Mouse (Mus musculus): ENCODE results near the gene Traf3. TPM values are rescaled to one million over a fixed set of nuclear protein-coding genes. Genes with fewer than 3 reads are reported as not detected.

Gene Traf3
- polyA plus RNA-seq, 1 experiment, result not detected

- 45% methylated on average over 25 of the region's 25 CpGs for WGBS
Measured at GRCm38 (mm10) chr12:111270629-111271277, 104.6 kb downstream of the Traf3 start, which contains the start of gene Amn. Gene Amn (plus strand): TSS chr12:111271095.

GRCm38 (mm10) chr12:111271406-111271805 is 105.2 kb downstream of the Traf3 start:
- no peak overlapping the region for H3K27ac ChIP-seq (ENCODE audit: insufficient read depth, low read depth, low read length)
- no peak overlapping the region for H3K4me3 ChIP-seq (ENCODE audit: insufficient read depth, low read depth, low read length)
- WGBS, result 8% methylated on average over 28 of the region's 28 CpGs
- peaks cover 19% of the 10 kb centered on the region for H3K4me1 ChIP-seq (ENCODE audit: control insufficient read depth, insufficient read depth, low read length)
- TF ChIP-seq POLR2A (IDR thresholded peaks at IDR 0.05; ENCODE audit: insufficient read depth, low read depth, low read length), result no peak
- TF ChIP-seq CTCF (IDR thresholded peaks at IDR 0.05; ENCODE audit: insufficient read depth, low read depth, low read length), result no peak

More at GRCm38 (mm10) chr12:111270629-111271277, 104.6 kb downstream of the Traf3 start, which contains the start of gene Amn:
- TF ChIP-seq CTCF (IDR thresholded peaks at IDR 0.05; ENCODE audit: insufficient read depth, low read depth, low read length), result no peak
- peaks cover 19% of the 10 kb centered on the region for H3K4me1 ChIP-seq (ENCODE audit: control insufficient read depth, insufficient read depth, low read length)
- H3K4me3 ChIP-seq (ENCODE audit: insufficient read depth, low read depth, low read length), result no peak within 1 kb of the TSS
- H3K27ac ChIP-seq (ENCODE audit: insufficient read depth, low read depth, low read length), result no peak within 1 kb of the TSS

DNA sequence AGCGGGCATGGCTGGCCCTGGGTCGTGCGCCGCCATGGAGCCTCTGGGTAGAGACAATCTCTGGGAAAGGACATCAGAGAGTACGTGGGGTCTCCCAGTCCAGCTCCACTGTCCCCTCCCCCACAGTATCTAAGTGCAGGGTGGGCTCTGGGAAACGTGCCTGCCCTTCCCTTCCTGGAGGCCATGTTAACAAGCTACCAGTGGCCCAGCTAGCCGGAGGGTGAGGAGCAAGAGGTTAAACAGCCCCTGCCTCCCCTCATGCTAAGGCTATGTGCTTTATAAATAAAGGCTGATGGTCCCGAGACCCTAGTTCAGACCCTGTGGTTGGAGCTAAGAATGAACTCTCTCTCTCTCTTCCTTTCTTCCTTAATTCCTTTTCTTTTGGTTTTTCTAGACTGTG is 105.8 kb downstream of the Traf3 start:
- H3K27ac ChIP-seq (ENCODE audit: insufficient read depth, low read depth, low read length), result no peak overlapping the region
- WGBS, result 30% methylated on average over 8 of the region's 8 CpGs

DNA sequence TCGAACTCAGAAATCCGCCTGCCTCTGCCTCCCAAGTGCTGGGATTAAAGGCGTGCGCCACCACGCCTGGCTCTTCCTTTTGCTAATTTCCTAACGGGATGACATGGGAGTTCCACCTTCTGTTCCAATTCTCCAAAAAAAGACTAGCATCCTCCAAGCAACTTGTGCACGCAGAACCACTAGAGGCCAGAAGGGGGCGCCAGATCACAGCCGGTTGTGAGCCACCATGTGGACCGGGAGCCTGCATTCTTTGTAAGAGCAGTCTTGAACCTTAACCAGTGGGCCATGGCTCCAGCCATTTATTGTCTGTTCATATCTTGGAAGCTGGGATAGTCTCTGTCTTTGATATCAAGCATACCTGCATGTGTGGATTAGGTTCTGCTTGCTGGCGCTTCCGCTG is 106.2 kb downstream of the Traf3 start:
- no peak overlapping the region for H3K27ac ChIP-seq (ENCODE audit: insufficient read depth, low read depth, low read length)
- H3K4me1 ChIP-seq (ENCODE audit: control insufficient read depth, insufficient read depth, low read length), result peaks cover 19% of the 10 kb centered on the region
- TF ChIP-seq CTCF (IDR thresholded peaks at IDR 0.05; ENCODE audit: insufficient read depth, low read depth, low read length), result peak; percentile 83
- no peak for TF ChIP-seq POLR2A (IDR thresholded peaks at IDR 0.05; ENCODE audit: insufficient read depth, low read depth, low read length)
- WGBS, result 25% methylated on average over 12 of the region's 12 CpGs
- H3K4me3 ChIP-seq (ENCODE audit: insufficient read depth, low read depth, low read length), result no peak overlapping the region

More for the DNA sequence above, 105.8 kb downstream of the Traf3 start:
- Histone ChIP-seq H3K4me3 (ENCODE audit: insufficient read depth, low read depth, low read length) (no peak overlapping the region), H3K4me1 (ENCODE audit: control insufficient read depth, insufficient read depth, low read length) (peaks cover 19% of the 10 kb centered on the region)
- TF ChIP-seq CTCF (IDR thresholded peaks at IDR 0.05; ENCODE audit: insufficient read depth, low read depth, low read length) (no peak), POLR2A (IDR thresholded peaks at IDR 0.05; ENCODE audit: insufficient read depth, low read depth, low read length) (no peak)

- TF ChIP-seq CTCF (IDR thresholded peaks at IDR 0.05; ENCODE audit: insufficient read depth, low read depth, low read length) (no peak), POLR2A (IDR thresholded peaks at IDR 0.05; ENCODE audit: insufficient read depth, low read depth, low read length) (no peak)
- Histone ChIP-seq H3K27ac (ENCODE audit: insufficient read depth, low read depth, low read length) (no peak overlapping the region), H3K4me3 (ENCODE audit: insufficient read depth, low read depth, low read length) (peak overlapping the region; percentile 38), H3K4me1 (ENCODE audit: control insufficient read depth, insufficient read depth, low read length) (peaks cover 19% of the 10 kb centered on the region)
- WGBS, result 9% methylated on average over 28 of the region's 28 CpGs
Measured at GRCm38 (mm10) chr12:111274006-111274405, 107.8 kb downstream of the Traf3 start.

DNA sequence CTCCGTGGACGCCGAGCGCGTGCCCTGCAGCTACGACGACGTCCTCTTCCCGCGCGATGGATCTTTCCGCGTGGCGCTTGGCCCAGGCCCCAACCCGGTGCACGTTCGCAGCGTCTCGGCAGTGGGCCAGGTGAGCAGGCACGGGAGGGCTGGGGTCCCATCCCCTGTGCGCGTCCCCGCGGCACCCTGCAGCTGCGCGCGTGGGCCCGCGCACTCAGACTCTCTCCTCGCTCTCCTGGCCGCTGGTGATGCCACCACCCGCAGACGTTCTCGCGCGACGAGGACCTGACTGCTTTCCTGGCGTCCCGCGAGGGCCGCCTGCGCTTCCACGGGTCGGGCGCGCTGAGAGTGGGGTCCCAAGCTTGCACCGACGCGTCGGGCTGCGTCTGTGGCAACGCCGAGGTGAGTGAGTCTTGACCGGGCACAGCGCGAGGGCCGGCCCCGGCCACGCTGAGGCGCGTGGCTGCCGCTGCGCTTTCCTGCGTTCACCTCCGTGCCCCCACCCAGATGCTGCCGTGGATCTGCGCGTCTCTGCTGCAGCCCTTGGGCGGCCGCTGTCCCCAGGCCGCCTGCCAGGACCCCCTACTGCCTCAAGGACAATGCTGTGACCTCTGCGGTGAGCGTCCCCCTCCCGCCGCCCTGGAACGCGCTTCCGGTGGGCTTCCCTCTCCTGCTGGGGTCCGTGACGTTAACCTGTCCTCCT is 108.4 kb downstream of the Traf3 start:
- peaks cover 19% of the 10 kb centered on the region for H3K4me1 ChIP-seq (ENCODE audit: control insufficient read depth, insufficient read depth, low read length)
- 2% methylated on average over 80 of the region's 80 CpGs for WGBS
- TF ChIP-seq CTCF (IDR thresholded peaks at IDR 0.05; ENCODE audit: insufficient read depth, low read depth, low read length) (no peak), POLR2A (IDR thresholded peaks at IDR 0.05; ENCODE audit: insufficient read depth, low read depth, low read length) (no peak)

GRCm38 (mm10) chr12:111275150-111275841 is 109.1 kb downstream of the Traf3 start:
- Histone ChIP-seq H3K4me3 (ENCODE audit: insufficient read depth, low read depth, low read length) (peak overlapping the region; percentile 38), H3K4me1 (ENCODE audit: control insufficient read depth, insufficient read depth, low read length) (peaks cover 19% of the 10 kb centered on the region), H3K27ac (ENCODE audit: insufficient read depth, low read depth, low read length) (no peak overlapping the region)
- no peak for TF ChIP-seq CTCF (IDR thresholded peaks at IDR 0.05; ENCODE audit: insufficient read depth, low read depth, low read length)
- TF ChIP-seq POLR2A (IDR thresholded peaks at IDR 0.05; ENCODE audit: insufficient read depth, low read depth, low read length), result no peak
- 7% methylated on average over 57 of the region's 58 CpGs for WGBS

More for the DNA sequence above, 108.4 kb downstream of the Traf3 start:
- peak overlapping the region; percentile 38 for H3K4me3 ChIP-seq (ENCODE audit: insufficient read depth, low read depth, low read length)
- no peak overlapping the region for H3K27ac ChIP-seq (ENCODE audit: insufficient read depth, low read depth, low read length)

DNA sequence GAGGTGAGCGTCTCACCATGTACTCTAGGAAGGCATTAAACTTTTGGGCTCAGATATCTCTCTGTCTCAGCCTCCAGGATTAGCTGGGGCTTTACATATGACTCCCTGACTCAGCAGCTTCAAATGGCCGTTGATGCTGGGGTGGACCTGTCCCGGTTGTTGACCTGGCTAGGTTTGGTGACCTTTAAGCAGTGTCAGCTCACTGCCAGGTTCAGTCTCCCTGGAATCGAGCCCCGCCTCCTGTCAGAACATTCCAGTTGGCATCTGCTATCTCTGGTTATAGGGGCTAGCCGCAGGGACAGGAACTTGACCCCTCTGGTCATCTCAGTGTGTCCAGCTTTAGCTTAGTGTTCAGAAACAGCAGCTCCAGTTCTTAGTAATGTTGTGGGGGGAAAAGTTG is 110.2 kb downstream of the Traf3 start:
- Histone ChIP-seq H3K27ac (ENCODE audit: insufficient read depth, low read depth, low read length) (no peak overlapping the region), H3K4me3 (ENCODE audit: insufficient read depth, low read depth, low read length) (no peak overlapping the region), H3K4me1 (ENCODE audit: control insufficient read depth, insufficient read depth, low read length) (peaks cover 19% of the 10 kb centered on the region)
- TF ChIP-seq POLR2A (IDR thresholded peaks at IDR 0.05; ENCODE audit: insufficient read depth, low read depth, low read length) (no peak), CTCF (IDR thresholded peaks at IDR 0.05; ENCODE audit: insufficient read depth, low read depth, low read length) (no peak)
- WGBS, result 75% methylated on average over 6 of the region's 6 CpGs

GRCm38 (mm10) chr12:111283573-111283972 is 117.4 kb downstream of the Traf3 start:
- WGBS, result 86% methylated on average over 4 of the region's 4 CpGs
- TF ChIP-seq POLR2A (IDR thresholded peaks at IDR 0.05; ENCODE audit: insufficient read depth, low read depth, low read length) (no peak), CTCF (IDR thresholded peaks at IDR 0.05; ENCODE audit: insufficient read depth, low read depth, low read length) (no peak)

More at GRCm38 (mm10) chr12:111283573-111283972, 117.4 kb downstream of the Traf3 start:
- peaks cover 11% of the 10 kb centered on the region; the same call in 1 of the 2 replicates for H3K4me1 ChIP-seq (ENCODE audit: control insufficient read depth, insufficient read depth, low read length)
- no peak overlapping the region for H3K27ac ChIP-seq (ENCODE audit: insufficient read depth, low read depth, low read length)
- H3K4me3 ChIP-seq (ENCODE audit: insufficient read depth, low read depth, low read length), result no peak overlapping the region

Measured in olfactory bulb, adult 2 months (tissue).